Mouse (Mus musculus) embryonic fibroblast, embryonic 13.5 days (primary cell): ENCODE measurements around the gene Nr1h3.

Experiments used
- CTCF ChIP-seq: IDR thresholded peaks from 2 replicates; pipeline ENCODE4 v1.5.1; 2011; ENCODE audit warnings: mild to moderate bottlenecking, control low read depth, low read length, moderate library complexity, borderline replicate concordance; ENCODE audit not compliant: insufficient read depth
- POLR2A ChIP-seq: IDR thresholded peaks from 2 replicates; pipeline ENCODE4 v1.6.1; 2011; ENCODE audit warnings: low read depth, mild to moderate bottlenecking, control low read depth, low read length, moderate library complexity

DNA sequence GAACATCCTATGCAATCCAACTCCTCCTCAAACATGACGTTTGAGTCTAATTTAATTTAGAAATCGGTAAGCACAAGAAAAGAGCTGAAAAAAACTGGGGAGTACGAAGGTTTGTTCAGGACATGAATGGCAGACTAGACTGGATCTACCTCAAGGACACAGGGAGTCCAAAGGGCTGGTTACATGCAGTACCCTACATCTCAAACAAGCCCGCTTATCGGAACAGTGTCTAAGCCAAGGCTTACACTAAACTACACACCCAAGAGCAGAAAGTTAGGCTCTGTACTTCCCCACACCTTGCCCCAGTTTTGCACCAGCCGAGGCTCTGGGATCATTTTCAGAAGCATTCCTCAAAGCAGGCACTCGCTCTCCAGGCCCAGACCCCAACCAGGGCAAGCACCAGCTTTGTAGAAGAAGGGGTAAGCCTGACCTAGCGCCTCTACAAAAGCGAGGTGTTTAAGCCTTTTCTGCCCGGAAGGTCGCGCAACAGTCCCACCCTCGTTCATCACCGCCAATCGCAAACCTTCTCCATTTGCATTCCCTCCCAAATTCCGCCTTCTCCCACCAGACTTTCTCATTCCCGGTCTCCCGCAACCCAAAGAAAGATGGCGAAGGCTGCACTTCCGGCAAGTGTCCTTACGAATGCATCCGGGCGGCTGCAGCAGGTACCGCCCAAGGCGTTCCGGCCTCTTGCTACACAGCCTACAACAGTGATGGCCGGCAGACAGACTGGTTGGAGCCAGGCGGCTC, at the start of gene Nr1h3, which contains the start of gene Acp2:
- TF ChIP-seq CTCF: no peak
- TF ChIP-seq POLR2A: peak; percentile 95
